Mouse (Mus musculus) heart, postnatal 4 days (tissue): ENCODE measurements around the gene Mfn2. TPM values are rescaled to one million over a fixed set of nuclear protein-coding genes. Genes with fewer than 3 reads are reported as not detected.
"Not testable (repeated sequence)": the region's sequence is repeated elsewhere in the genome, so short reads cannot be mapped to it uniquely, and the experiment has no call there.

ENCODE experiments used
- DNase-seq: peaks from one replicate; pipeline ENCODE4 v3.0.0; 2021
- total RNA-seq, 2 experiments: library from RNA; stranded (reverse); gene quantifications; 2 replicates each; pipeline ENCODE4 v1.2.3; 2021

Gene Mfn2
- total RNA-seq, 2 experiments from 2014 or later = 505 to 526 TPM

GRCm38 (mm10) chr4:147867563-147868449 is 36.7 kb downstream of the Mfn2 start:
- DNase-seq = no peak

GRCm38 (mm10) chr4:147866793-147867192 is 37.7 kb downstream of the Mfn2 start:
- DNase-seq = not testable (repeated sequence)

- DNase-seq = no peak
These were observed 38.4 kb downstream of the Mfn2 start for GRCm38 (mm10) chr4:147866056-147866455.

- no peak for DNase-seq
These were observed 38.9 kb downstream of the Mfn2 start for GRCm38 (mm10) chr4:147865651-147866050.

- DNase-seq = no peak
These were observed 42.5 kb downstream of the Mfn2 start for GRCm38 (mm10) chr4:147862051-147862450.

GRCm38 (mm10) chr4:147850776-147851175 is 53.7 kb downstream of the Mfn2 start:
- DNase-seq = no peak

GRCm38 (mm10) chr4:147848584-147848991 is 55.9 kb downstream of the Mfn2 start:
- no peak for DNase-seq

GRCm38 (mm10) chr4:147847614-147848583 is 56.6 kb downstream of the Mfn2 start, which contains the start of gene Zfp933:
Zfp933 (minus strand) TSS chr4:147848366.
- DNase-seq = peak; percentile 65

GRCm38 (mm10) chr4:147842871-147843270 is 61.6 kb downstream of the Mfn2 start:
- DNase-seq = no peak

GRCm38 (mm10) chr4:147839282-147839681 is 65.2 kb downstream of the Mfn2 start:
- DNase-seq = peak; percentile 58

- DNase-seq = no peak
These were observed 80.1 kb downstream of the Mfn2 start for GRCm38 (mm10) chr4:147824389-147824788.

Other genes with a start within 250 kb of the Mfn2 start
- under 1 TPM in 1 of 2 experiments, not detected in 1; 0.18 TPM for gene Zfp534, start 202.2 kb downstream of the Mfn2 start, total RNA-seq
- gene Zfp984, start 94.9 kb downstream of the Mfn2 start, total RNA-seq = 1 to 10 TPM; 3.8 to 4.4 TPM
- 10 to 100 TPM in 1 of 2 experiments, 1 to 10 TPM in 1; 9.1 to 12.6 TPM for gene Zfp933, start 56.3 kb downstream of the Mfn2 start, total RNA-seq
- gene Miip, start 35.9 kb downstream of the Mfn2 start, total RNA-seq = 10 to 100 TPM; 17.8 to 21.7 TPM
- gene Fv1, start 35.7 kb downstream of the Mfn2 start, total RNA-seq = 10 to 100 TPM in 1 of 2 experiments, 1 to 10 TPM in 1; 9.9 to 11.7 TPM
- 10 to 100 TPM; 80.9 to 82.5 TPM for gene Plod1, start 32.1 kb upstream of the Mfn2 start, total RNA-seq
- 10 to 100 TPM; 46.8 to 49.3 TPM for gene 2510039O18Rik, start 36.2 kb upstream of the Mfn2 start, total RNA-seq
- 100 to 1,000 TPM; 736 to 787 TPM for gene Nppb, start 81.1 kb upstream of the Mfn2 start, total RNA-seq
- 1,000 to 10,000 TPM; 1,585 to 1,953 TPM for gene Nppa, start 96.0 kb upstream of the Mfn2 start, total RNA-seq
- 10 to 100 TPM; 15.8 to 16.3 TPM for gene Clcn6, start 134.1 kb upstream of the Mfn2 start, total RNA-seq
- gene Mthfr, start 134.4 kb upstream of the Mfn2 start, total RNA-seq = 10 to 100 TPM; 14.1 to 14.3 TPM
- 10 to 100 TPM; 24.8 to 27.4 TPM for gene Agtrap, start 183.3 kb upstream of the Mfn2 start, total RNA-seq
- 10 to 100 TPM; 17.9 to 19.9 TPM for gene Mad2l2, start 225.7 kb upstream of the Mfn2 start, total RNA-seq
- gene Draxin, start 226.0 kb upstream of the Mfn2 start, total RNA-seq = not detected
- 10 to 100 TPM; 24.7 to 26.3 TPM for gene Fbxo6, start 247.4 kb upstream of the Mfn2 start, total RNA-seq